ENCODE assay signal across 28 mouse cellular contexts in the genomic region with DNA sequence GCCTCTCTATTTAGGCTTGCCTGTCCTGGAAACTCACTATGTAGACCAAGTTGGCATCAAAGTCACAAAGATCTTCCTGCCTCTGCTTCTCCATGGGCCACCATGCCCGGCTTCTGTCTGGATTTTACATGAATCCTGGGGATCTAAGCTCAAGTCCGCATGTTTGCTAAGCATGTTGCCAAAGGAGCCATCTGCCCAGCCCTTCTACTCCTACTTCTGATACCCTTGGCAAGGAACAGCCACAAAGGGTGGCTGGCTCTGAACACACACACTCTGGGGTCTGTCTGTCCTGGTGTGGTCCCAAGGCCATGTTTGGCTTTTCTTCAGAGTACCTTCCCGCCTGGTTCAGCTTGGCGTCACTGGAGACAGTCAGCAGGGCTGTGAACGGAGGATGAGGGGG. TPM values are rescaled to one million over a fixed set of nuclear protein-coding genes. Genes with fewer than 3 reads are reported as not detected.
A peak's percentile ranks its signal among the peaks of the same experiment; 100 is the strongest.
DNase-seq lines count a peak whose midpoint lies in the region; ATAC-seq lines count a peak whose summit lies in the region.
"Had no signal": no experiment of that assay in that cellular context is flagged by ENCODE, and none has a peak within 500 bp of the region (broad histone marks: within the 10 kb centered on the region; RNA-seq: fewer than 3 reads in every experiment).

No protein-coding gene starts in this region.

- no peak overlapping the region for H3K9ac ChIP-seq in forebrain, embryonic 13.5 days
- H3K9ac ChIP-seq in neural tube, embryonic 13.5 days: 0 out of 2 replicates have a peak overlapping the region, but pooled peaks have one; percentile 31
- no peak overlapping the region for H3K9ac ChIP-seq in neural tube, embryonic 15.5 days (replicated peaks)
- H3K9ac ChIP-seq: heart, embryonic 13.5 days; liver, embryonic 14.5 days; midbrain, embryonic 12.5 days had no signal

- no peaks in the 10 kb centered on the region for H3K9me3 ChIP-seq in forebrain, embryonic 13.5 days (replicated peaks)
- H3K9me3 ChIP-seq in forebrain, embryonic 10.5 days: no peaks in the 10 kb centered on the region
- no peaks in the 10 kb centered on the region for H3K9me3 ChIP-seq in neural tube, embryonic 13.5 days
- H3K9me3 ChIP-seq in neural tube, embryonic 15.5 days (replicated peaks): no peaks in the 10 kb centered on the region
- H3K9me3 ChIP-seq: heart, embryonic 13.5 days; hindbrain, embryonic 10.5 days; midbrain, embryonic 12.5 days had no signal

- ATAC-seq in forebrain, embryonic 13.5 days: no peak
- ATAC-seq in neural tube, embryonic 13.5 days (ENCODE audit: low read depth): no peak
- no peak for ATAC-seq in neural tube, embryonic 15.5 days (ENCODE audit: low FRiP score)
- ATAC-seq: hindbrain, postnatal 0 days; intestine, embryonic 16.5 days; Patski had no signal

- H3K36me3 ChIP-seq in forebrain, embryonic 13.5 days (ENCODE audit: poor library complexity, severe bottlenecking): no peaks in the 10 kb centered on the region
- no peaks in the 10 kb centered on the region for H3K36me3 ChIP-seq in forebrain, embryonic 10.5 days (replicated peaks)
- no peaks in the 10 kb centered on the region for H3K36me3 ChIP-seq in neural tube, embryonic 13.5 days
- no peaks in the 10 kb centered on the region for H3K36me3 ChIP-seq in neural tube, embryonic 15.5 days
- H3K36me3 ChIP-seq: heart, embryonic 13.5 days; hindbrain, embryonic 10.5 days; midbrain, embryonic 12.5 days had no signal

- DNase-seq in forebrain, embryonic 10.5 days (ENCODE audit: extremely low spot score, low spot score): no peak
- DNase-seq in kidney, postnatal 10 days: peak; percentile 5
- no peak for DNase-seq in kidney, adult 9 months
- DNase-seq in ovary, postnatal 10 days (ENCODE audit: low spot score): no peak
- DNase-seq in adrenal gland, postnatal 4 days (ENCODE audit: low spot score in 2 of 2): no peak
- DNase-seq: adrenal gland, postnatal 10 days; cerebellum, adult 18-20 months; heart, postnatal 10 days; kidney, adult 8-10 months; kidney, postnatal 14 days; liver; lung, adult 2 months; lung, postnatal 36 days; spleen, adult 18-20 months; thymus, postnatal 14 days had no signal

- H3K4me3 ChIP-seq in forebrain, embryonic 13.5 days: no peak overlapping the region
- no peak overlapping the region for H3K4me3 ChIP-seq in forebrain, embryonic 10.5 days
- no peak overlapping the region for H3K4me3 ChIP-seq in neural tube, embryonic 13.5 days
- no peak overlapping the region for H3K4me3 ChIP-seq in neural tube, embryonic 15.5 days (replicated peaks)
- H3K4me3 ChIP-seq: heart, embryonic 13.5 days; hindbrain, embryonic 10.5 days; left cerebral cortex, adult 2 months; megakaryocyte, embryonic 14.5 days; midbrain, embryonic 12.5 days had no signal

- H3K4me2 ChIP-seq in forebrain, embryonic 13.5 days: no peak overlapping the region
- H3K4me2 ChIP-seq in neural tube, embryonic 13.5 days: no peak overlapping the region
- no peak overlapping the region for H3K4me2 ChIP-seq in neural tube, embryonic 15.5 days
- H3K4me2 ChIP-seq: heart, embryonic 13.5 days; midbrain, embryonic 12.5 days had no signal

- H3K27ac ChIP-seq in forebrain, embryonic 13.5 days: peak overlapping the region; percentile 36; the same call in 1 of the 2 replicates
- no peak overlapping the region for H3K27ac ChIP-seq in forebrain, embryonic 10.5 days
- no peak overlapping the region for H3K27ac ChIP-seq in neural tube, embryonic 13.5 days (replicated peaks)
- H3K27ac ChIP-seq in neural tube, embryonic 15.5 days (replicated peaks): no peak overlapping the region
- H3K27ac ChIP-seq: heart, embryonic 13.5 days; hindbrain, embryonic 10.5 days; hindbrain, postnatal 0 days; left cerebral cortex, adult 2 months; liver, embryonic 14.5 days; midbrain, embryonic 12.5 days had no signal

- H3K27me3 ChIP-seq in forebrain, embryonic 13.5 days: peaks cover 13% of the 10 kb centered on the region
- peaks cover 53% of the 10 kb centered on the region for H3K27me3 ChIP-seq in forebrain, embryonic 10.5 days (ENCODE audit: poor library complexity, severe bottlenecking)
- peaks cover 25% of the 10 kb centered on the region for H3K27me3 ChIP-seq in neural tube, embryonic 13.5 days
- peaks cover 9% of the 10 kb centered on the region; the same call in 1 of the 2 replicates for H3K27me3 ChIP-seq in neural tube, embryonic 15.5 days (replicated peaks)

- 73% methylated on average over 5 of the region's 5 CpGs for WGBS in forebrain, embryonic 13.5 days
- 84% methylated on average over 5 of the region's 5 CpGs for WGBS in forebrain, embryonic 10.5 days
- 85% methylated on average over 5 of the region's 5 CpGs for WGBS in neural tube, embryonic 13.5 days
- WGBS in neural tube, embryonic 15.5 days: 76% methylated on average over 5 of the region's 5 CpGs

- peaks cover 23% of the 10 kb centered on the region for H3K4me1 ChIP-seq in forebrain, embryonic 13.5 days
- H3K4me1 ChIP-seq in forebrain, embryonic 10.5 days: peaks cover 29% of the 10 kb centered on the region
- H3K4me1 ChIP-seq in neural tube, embryonic 13.5 days (replicated peaks): peaks cover 22% of the 10 kb centered on the region
- peaks cover 28% of the 10 kb centered on the region for H3K4me1 ChIP-seq in neural tube, embryonic 15.5 days

RNA-seq across cellular contexts. Expression of a gene that starts 2.7 kb away (rescaled TPM):
- polyA plus RNA-seq in forebrain, embryonic 13.5 days (2015; fragmentation: Nextera tagmentation; extraction: Ambion mirVana): 3.2 TPM in 2 replicates
- polyA plus RNA-seq in forebrain, embryonic 10.5 days (2016; fragmentation: Nextera tagmentation; extraction: Ambion mirVana): 1.7 and 1.9 TPM in 2 replicates
- polyA plus RNA-seq in neural tube, embryonic 13.5 days (2015; fragmentation: Nextera tagmentation; extraction: Ambion mirVana): 6.3 and 6.4 TPM in 2 replicates
- 11.2 and 12.2 TPM in 2 replicates for polyA plus RNA-seq in neural tube, embryonic 15.5 days (2015; fragmentation: Nextera tagmentation; extraction: Ambion mirVana)
- total RNA-seq in adrenal gland, postnatal 4 days (2021): 1 to 10 TPM; 5.2 to 6.4 TPM
- total RNA-seq: MEL had no signal
